Mouse (Mus musculus) R1 (cell line): ENCODE data around the gene Gfer.
"Not testable (repeated sequence)": the region's sequence is repeated elsewhere in the genome, so short reads cannot be mapped to it uniquely, and the experiment has no call there.

Source experiments
- DNase-seq: peaks from one replicate; pipeline ENCODE4 v3.0.0-alpha.2; 2018; ENCODE audit warnings: low read depth, low spot score

Gene Gfer

DNA sequence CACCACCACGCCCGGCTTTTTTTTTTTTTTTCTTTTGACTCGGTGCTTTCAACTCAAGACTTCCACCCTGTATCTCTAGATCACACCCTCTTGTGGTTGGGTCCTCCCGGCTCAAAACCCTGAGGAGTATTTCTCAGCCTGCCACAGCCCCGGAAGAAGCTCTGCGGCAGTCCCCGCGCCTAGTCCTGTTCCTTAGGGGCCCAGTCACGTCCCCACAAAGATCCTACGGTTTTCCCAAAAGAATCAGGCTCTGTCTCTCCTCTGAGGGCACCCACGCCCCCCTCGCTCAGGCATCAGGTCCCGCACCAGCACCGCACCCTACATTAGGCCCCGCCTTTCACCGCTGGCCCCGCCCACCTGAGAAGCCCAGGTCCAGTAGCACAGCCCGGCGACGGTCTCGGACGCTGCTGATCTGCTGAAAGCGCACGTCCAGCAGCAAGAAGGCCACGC, 8.8 kb downstream of the Gfer start:
- DNase-seq: peak; percentile 68

DNA sequence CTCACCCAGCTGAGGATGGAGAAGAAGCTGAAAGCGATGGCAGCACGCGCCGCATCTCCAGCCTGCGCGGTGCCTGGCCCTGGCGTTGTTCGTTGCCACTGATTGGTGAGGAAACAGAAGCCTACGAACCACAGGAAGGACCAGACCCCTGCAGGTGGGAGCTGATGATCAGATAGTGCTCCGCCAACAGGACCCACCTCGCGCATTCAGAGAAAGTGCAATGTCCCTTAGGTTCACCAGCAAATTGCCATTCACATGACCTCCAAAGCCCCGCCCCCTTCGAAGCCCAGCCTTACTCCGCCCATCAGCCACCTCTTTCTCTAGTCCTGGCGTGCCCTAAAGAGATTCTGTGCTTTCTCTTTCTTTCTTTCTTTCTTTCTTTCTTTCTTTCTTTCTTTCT, 9.4 kb downstream of the Gfer start:
- DNase-seq: peak; percentile 89

DNA sequence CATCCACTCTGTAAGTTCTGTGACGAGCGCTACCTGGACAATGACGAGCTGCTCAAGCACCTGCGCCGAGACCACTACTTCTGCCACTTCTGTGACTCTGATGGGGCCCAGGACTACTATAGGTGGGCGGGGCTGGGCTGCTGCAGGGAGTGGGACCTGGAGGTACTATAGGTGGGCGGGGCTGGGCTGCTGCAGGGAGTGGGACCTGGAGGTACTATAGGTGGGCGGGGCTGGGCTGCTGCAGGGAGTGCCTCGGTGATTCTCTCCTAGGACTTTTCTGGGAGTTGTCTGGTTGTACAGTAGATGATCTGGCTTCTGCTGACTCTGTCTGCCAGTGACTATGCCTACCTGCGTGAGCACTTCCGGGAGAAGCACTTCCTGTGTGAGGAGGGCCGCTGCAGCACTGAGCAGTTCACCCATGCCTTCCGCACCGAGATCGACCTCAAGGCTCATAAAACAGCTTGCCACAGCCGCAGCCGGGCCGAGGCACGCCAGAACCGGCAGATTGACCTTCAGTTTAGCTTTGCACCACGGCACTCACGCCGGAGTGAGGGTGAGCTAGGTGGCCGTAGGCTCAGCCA, 18.4 kb downstream of the Gfer start:
- DNase-seq: peak; percentile 78

DNA sequence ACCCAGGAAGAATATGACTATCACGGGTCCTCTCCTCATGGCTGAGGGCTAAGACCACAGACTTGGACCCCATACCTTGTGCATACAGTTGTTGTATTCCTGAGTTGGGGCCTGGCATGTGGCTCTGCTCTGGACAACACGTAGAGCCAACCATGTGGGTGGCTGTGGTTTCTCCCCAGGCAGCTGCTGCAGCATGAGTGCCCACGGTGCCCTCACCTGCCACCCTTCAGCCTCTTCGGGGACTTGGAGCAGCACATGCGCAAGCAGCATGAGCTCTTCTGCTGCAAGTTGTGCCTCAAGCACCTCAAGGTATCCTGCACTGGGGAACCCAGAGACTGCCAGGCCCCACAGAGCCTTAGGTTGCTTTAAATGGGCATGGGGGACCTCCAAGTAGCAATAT, 19.1 kb downstream of the Gfer start:
- no peak for DNase-seq

DNA sequence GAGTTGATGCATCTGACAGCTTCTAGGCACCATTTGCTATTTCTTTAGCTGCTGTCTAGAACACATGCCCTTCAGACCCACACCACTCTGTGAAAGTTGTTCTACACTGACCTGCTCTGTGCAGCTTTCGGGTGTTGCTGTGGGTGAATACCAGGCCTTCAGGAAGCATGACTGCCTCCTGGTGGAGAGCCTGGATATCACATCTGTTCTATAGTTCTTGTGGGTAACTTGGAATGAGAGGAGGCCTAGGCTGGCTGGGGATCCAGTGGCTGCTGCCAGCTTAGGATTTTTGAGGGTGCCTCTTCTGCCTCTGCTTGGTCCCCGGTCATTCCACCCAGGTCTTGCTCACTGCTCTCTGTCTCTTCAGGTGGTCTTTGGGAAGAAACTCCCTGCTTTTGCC, 19.8 kb downstream of the Gfer start:
- peak; percentile 91 for DNase-seq

DNA sequence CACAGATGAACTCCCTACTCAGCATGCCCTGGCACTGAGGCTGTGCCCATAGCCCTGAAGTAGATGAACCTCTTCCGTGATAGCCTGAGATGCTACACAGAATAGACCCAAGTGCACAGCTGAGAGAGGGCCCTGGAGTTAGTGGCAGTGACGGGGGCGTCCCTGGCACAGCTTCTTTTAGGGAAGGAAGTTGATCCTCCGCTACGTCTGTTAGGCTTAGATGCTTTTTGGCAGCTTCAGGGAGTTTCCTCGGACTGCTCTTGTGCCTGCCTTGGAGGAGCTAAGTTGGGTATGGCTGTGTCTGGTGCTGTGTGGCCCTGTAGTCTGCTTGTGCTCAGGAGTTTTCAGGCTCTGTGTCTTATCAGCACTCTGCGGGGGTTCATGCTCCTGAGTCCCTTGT, 21.7 kb downstream of the Gfer start:
- DNase-seq: no peak

DNA sequence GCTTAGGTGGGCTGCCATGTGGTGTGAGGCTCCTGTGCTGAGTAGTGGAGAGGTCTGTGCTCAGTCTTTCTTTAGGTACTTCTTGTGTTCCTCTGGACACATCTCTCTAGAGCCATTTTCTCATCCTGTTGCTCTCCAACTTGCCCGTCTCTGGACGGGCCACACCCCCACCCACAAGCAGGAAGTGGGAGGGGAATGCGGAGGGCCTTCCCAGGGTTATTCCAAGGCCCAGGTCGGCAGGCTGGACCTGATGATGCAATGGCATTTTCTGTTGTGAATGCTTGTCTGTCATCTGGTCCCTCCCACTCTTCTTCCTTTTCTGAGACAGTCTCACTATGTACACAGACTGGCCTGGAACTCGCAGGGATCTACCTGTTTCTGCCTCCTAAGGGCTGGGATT, 23.8 kb downstream of the Gfer start:
- DNase-seq: peak; percentile 86

DNA sequence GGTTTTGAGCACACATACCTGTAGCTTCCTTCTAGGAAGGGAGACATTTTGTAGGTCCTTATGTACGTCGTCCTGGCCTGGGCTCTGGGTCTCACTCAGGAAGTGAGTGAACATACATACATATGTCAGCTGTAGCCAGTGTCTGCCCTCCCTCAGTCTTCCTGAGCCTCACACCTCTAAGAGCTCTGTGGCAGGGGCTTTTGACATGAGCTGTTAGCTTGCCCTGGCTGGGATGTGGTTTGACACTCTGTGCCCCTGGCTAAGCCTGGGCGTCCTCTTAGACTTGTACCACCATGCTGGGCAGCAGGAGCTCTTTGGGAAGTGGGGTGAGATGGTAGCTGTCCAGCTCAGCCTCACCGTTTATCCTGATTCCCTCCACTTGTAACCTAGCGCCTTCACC, 24.6 kb downstream of the Gfer start:
- no peak for DNase-seq

DNA sequence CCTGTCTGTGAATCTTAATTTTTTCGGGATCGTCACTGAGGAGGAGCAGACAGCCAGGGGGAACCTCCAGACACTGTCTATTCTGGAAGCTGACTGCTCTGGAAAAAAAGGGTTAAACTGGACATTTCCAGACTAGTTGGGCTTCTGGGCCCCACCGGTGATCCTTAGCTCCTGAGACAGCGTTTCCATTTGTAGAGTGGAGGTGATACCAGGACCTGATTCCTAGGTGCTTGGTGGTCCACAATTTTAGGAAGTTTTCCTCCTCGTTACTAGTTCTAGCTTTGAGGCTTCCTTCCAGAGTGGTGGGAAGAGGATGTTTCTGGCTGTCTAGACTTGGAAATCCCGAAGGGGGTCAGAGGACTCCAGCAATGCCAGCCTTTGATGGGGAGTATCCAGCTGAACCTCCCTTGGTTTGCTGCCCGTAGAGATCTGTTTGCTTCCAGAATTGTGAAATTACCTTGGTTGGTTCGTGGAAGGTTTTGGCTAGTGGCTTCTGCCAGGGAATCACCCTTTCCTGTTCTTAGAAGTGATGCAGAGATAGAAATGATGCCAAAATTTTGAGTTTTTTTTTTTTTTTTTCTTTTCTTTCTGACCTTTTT, 25.6 kb downstream of the Gfer start:
- DNase-seq: no peak

DNA sequence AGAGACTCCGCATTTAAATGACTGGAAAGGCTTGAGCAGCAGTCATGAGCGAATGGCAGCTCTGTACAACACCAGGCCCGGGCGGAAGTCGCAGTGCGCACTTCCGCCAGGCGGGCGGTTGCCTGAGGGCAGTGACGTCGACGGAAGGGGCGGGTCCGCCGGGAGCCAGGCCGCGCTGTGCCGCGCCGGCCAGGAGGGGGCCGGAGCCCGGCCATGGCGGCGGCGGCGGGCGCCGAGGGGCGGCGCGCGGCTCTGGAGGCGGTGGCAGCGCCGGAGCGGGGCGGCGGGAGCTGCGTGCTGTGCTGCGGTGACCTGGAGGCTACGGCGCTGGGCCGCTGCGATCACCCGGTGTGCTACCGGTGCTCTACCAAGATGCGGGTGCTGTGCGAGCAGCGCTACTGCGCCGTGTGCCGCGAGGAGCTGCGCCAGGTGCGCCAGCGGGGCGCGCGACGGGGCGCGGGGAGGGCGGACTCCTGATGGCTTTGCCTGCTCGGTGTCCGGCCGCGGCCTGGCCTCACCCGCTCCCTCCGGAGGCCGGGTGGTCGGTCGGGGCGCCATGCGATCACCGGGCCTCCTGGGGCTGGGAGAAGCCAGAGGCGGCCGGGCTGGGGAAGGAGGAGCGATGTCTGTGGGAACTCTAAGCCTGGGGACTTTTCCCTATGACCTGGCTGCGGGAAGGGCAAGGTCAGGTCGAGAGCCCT, 26.3 kb downstream of the Gfer start, which contains the start of gene Zfp598:
Gene Zfp598, plus strand, starts transcription at position 143 of the 701 bp plus-strand sequence.
- peak; percentile 94 for DNase-seq

DNA sequence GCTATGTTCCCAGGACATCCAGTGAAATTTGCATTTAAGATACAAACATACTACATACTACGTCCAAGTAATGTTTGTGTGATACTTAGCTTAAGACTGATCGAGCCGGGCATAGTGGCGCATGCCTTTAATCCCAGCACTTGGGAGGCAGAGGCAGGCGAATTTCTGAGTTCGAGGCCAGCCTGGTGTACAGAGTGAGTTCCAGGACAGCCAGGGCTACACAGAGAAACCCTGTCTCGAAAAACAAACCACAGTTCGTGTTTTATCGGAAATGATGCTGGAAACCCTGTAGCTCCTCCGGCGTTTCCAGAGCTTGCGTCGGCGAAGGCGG, 26.8 kb downstream of the Gfer start:
- DNase-seq: not testable (repeated sequence)

DNA sequence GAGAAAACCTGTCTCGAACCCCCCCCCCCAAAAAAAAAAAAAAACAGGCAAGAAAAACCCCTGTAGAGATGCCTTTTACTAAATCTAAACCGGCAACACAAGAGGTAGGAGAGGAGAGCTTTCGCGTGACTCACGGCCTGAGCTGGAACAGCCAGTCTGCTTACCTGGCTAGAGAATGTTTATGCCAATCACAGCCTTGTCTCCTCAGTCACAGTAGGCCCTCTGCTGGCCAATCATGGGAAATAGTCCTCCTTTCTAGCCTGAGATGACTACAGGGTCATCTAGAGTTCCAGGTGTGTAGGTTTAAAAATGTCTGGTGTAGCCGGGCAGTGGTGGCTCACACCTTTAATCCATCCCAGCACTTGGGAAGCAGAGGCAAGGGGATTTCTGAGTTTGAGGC, 28.5 kb downstream of the Gfer start:
- peak; percentile 93 for DNase-seq

DNA sequence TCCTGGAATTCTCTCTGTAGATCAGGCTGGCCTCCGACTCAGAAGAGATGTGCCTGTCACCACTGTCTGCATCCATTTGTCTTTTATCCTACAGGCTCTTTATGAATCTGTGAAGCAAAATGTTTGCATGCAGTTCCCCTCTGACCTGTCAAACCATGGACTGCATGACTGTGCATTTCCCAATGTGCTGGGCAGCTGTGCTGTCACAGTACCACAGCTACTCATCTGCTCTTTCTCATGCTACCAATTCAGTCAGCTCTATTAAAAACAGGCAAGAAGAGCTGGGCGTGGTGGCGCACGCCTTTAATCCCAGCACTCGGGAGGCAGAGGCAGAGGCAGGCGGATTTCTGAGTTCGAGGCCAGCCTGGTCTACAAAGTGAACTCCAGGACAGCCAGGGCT, 28.9 kb downstream of the Gfer start:
- DNase-seq: not testable (repeated sequence)

DNA sequence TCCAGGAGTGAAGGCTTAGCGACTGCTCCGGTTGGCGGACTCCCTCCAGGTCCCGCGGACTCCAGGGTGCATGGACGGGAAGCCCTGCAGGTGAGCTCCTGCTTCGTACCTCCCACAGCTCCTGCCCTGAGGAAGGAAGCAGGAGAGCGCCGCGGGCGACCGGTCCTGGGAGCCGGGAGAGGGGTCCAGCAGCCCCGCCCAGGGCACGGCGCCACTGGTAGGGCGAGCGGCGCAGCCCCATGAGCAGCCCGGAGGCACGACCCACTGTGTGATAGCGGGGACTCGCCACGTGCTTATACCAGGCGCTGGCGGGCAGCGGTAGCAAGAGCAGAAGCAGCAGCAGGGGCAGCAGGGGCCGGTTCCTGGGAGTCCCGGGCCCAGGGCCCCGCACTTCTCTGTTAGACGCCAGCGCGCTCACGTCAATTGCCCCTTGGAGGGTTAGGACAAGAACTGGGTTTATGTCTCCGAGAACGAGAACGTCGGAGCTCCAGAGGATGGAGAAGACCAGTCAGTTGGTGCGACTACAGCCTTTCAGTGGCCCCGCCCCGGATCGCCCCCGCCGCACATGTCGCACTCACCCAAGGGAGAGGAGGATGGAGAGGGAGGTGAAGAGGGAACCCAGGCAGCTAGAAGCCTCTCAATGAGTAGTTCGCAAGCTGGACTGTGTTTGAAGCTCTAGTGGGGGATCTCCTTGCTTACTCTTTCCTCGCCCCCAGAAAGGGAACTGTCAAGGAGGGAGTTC, 37.8 kb downstream of the Gfer start, which contains the start of gene Npw:
Gene Npw, minus strand, starts transcription at position 441 of the 742 bp plus-strand sequence.
- DNase-seq: peak; percentile 46

DNA sequence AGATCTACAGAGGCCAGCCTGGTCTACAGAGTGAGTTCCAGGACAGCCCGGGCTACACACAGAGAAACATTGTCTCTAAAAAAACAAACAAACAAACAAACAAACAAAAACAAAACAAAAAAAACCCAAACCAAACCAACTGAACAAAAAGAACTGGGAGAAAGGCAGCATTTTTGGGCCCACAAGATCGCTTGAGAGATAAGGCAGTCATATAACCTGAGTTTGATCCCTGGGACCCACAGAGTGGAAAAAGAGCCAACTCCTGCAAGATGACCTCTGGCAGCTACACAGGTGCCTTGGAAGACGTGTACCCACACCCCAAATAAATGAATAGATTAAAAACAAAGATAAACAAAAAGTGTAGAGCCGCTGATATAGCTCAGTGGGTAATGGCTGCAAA, 41.0 kb downstream of the Gfer start:
- DNase-seq: no peak

DNA sequence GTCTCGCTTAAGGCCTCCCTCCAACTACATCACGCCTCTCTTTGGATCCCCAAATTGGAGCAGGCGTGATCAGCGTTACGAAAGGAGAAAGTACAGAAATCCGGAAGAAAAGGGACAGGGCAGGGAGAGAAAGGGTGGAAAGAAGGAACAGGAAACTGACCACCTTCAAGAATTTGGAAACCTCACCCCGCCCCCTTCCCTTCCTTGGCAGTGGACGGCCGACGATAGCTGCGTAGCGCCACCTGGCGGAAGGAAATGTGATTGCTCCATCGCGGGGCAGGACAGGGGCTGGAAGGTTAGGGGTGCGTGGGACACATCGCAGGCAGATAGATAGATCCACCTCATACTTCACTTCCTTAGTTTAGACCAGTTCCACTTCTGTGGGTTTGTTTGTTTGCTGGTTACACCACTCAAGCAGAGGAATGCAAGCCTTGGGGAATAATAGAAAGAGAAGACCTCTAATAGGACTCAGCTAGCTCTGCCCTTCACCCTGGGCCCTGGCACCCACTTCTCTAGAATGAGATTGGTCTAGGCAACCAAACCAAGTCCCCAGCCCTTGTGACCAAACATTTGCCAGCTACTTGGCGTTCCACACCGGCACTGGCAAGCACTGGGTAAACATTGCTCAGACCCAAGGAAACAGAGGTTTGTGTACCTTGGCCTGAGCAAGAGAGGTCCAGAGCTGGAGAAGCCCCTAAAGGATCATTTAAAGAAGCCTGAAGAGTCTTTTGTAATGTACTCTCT, 41.8 kb downstream of the Gfer start:
- peak; percentile 65 for DNase-seq

DNA sequence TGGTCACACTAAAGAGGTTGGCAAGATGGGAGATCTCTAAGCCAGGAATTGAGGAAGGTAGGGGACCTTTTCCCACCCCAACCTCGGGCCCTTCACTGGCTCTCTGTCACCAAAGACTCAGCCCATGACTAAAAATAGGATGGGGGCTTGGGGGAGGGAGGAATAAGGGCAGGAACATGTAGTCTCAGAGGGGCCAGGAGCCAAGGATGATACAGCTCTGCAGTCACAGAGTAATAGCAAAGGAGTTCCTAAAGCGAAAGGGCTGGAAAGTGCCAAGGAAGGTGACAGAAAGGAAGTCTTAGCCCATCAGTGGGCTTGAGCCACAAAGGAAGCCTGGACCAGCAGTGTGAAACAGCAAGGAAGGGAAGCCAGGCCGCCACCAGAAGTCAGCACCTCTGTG, 44.1 kb downstream of the Gfer start:
- DNase-seq: no peak

DNA sequence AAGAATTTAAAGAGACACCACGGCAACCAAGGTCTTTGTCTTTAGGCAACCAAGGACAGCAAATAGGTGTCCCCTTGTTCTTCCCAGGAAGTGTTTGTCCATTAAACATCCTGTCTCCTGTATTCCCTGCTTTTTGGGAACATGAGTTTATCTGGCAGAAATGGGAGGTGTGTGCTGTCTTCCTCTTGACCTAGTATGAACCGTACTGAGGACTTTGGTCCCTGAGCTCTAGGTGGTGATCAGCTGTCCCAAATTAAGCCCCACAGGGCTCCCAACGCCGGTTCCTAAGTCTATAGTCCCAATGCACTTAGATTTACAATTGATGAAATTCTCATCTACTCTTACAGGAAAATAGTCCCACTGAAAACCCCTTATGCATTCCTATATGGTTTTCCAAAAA, 45.2 kb downstream of the Gfer start:
- no peak for DNase-seq

DNA sequence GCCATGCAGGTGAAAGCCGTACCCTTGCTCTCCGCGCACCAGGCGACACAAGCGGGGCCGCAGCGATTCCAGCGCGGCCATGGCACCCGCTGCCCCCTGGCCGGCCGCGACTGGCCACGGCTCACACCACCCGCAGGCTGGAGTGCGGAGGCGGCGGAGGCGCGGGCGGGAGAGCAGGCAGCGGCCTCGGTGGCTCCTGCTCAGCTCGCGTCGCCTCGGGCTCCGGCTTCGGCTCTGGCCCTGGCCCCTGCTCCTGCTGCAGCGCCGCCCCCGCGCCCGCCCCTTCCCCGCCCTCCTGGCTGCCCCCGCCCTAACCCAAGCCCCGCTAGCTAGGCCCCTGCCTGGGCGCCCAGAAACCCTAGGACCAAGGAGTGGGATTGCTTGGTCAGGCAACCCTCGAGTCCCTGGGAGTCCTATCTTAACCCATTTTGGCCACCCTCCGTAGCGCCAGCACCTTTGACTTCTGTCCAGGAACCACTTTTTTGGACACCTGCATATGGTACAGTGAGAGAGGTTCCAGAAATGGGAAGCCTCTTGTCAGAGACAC, 45.8 kb downstream of the Gfer start, which contains the start of gene Slc9a3r2:
Gene Slc9a3r2, minus strand, starts transcription at position 258 of the 547 bp plus-strand sequence.
- DNase-seq: peak; percentile 67

DNA sequence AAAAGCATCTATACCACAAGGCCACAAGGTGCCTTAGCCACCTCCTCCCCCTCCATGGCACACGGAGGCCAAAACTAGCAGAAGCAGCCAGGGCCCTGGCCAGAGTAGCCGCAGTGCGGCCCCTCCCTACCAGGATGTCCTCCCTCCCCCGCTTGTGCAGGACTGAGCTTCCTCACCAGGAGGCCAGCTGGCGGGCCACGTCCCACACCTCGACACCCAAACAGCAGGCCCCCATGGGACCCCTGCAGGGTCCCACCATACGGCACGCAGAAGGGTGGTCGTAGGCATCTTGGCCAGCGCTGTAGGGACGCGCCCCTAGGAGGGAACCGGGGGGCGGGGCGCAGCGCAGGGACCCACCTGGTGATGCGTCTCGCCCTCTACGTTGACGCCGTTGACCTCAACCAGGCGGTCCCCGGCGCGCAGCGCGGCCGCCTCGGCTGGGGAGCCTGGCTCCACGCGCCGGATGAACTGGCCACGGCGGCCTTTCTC, 46.3 kb downstream of the Gfer start:
- DNase-seq: peak; percentile 33

DNA sequence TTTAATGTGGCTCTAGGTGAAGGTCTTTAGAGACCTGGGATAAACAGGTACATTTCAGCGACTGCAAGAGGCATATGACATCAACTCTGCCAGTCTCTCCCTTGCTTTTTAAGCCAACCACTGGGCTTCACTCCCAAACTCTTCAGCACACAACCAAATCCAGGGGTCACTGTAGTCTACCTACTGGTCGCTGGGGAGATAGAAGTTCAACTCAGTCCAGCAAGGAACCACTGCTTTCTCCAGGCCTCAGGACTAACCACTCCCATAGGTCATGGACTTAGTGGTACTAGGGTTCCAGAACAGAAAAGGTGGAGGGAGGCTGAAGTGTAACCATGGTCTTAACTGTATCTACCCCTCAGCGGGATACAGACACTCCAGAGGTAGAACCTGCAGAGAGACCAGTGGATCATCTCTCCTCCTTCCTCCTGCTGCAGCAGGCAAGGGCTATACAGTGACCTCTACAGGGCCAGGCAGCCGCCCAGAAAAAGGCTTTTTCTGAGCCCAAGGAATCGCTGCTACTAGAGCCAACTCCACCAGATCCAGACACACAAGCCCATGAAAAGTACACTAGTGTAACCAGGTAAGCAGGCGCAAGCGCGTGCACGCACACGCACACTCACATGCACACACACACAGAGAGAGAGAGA, 47.1 kb downstream of the Gfer start:
- no peak for DNase-seq
